Mouse (Mus musculus) c-Kit-positive CD71-positive TER-119-positive erythroid progenitor cells, embryonic 14.5 days (primary cell): ENCODE measurements around the gene Sptssa.

Source experiments
- DNase-seq: peaks from one replicate; pipeline ENCODE4 v3.0.0-alpha.2; 2013; ENCODE audit warnings: low spot score

The Sptssa gene

DNA sequence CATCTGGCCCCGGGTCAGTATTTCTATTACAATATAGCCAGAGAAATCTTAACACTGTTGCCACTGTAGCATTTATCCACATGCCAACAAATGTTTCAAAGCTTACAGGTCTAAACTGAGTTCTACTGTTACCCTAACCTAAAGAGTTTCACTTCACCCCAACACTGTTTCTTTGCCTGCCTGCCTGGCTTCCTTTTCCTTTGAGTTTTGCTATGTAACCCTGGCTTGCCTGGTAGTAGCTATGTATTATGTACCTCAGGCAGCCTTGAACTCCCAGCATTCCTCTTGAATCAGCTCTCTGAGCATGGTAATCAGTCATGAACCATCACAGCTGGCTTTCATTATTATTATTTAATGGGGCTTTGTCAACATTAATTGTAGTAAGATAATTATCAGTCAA is 1.6 kb downstream of the Sptssa start:
- DNase-seq, result no peak

DNA sequence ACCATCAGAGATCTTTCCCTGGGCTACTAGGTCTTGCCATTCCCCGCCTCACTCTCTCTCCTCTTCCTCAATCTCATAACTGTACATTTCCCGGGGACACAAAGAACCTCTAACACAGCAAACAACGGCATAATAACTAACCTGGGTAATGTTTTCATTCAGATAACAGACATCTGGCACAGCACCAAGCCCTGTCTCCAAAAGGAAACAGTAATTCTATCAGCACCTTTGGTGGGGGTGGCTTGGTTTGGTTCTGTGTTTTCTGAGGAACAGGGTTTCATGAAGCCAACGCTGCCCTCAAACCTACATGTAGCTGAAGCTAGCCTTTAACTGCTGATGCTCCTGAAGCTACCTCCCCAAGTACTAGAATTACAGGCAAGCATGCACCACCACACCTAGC is 2.2 kb downstream of the Sptssa start:
- DNase-seq, result peak; percentile 15

DNA sequence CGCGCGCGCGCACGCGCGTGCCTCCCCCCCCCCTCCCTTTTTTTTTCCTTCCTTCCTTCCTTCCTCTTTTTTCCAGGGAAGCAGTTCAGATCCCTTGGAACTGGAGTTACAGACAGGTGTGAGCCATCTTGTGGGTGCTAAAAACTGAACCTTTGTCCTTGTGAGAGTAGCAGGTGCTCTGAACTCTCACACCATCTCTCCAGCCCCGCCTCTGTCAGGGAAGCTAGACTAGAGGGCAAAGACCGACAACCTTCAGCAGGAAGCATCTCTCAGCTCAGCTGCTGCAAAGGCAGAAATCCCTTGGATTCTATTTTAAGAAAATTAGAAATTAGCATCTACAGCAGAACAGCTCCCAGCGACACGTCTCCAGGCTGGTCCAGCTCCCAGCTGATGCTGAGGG is 4.0 kb downstream of the Sptssa start:
- DNase-seq, result no peak

DNA sequence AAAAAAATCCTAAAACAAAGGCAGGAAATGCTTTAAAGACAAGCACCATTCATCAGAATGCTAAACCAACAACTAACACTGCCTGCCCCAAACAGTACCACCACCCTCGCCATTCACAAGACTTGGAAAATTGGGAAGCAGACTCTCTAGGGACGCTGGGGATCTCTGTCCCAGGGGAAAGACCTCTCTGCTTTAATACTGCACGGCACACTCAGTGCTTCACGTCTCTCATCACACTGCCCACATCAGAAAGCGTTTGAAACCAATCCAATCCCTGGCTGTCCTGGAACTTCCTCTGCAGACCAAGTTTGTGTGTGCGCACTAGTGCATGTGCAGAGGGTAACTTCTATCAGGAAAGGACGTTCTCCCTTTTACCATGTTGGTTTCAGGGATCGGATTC is 4.6 kb downstream of the Sptssa start:
- no peak for DNase-seq

DNA sequence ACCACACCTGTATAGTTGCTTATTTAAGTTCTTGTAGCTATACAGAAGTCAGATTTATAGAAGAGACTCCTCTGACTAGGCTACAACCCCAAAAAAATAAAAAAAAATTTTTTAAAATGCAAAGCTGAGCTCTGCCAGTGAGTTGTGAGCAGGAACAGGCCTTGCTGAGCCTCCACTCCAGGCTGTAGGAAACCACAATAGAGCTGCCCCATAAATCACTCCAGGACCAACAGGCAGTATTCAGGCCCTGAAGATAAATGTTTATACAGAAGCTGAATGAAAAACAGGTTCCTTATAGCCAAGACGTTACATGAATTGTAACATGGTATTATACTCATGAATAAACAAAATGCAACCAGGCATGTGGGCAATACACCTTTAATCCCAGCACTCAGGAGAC is 5.2 kb downstream of the Sptssa start:
- no peak for DNase-seq

DNA sequence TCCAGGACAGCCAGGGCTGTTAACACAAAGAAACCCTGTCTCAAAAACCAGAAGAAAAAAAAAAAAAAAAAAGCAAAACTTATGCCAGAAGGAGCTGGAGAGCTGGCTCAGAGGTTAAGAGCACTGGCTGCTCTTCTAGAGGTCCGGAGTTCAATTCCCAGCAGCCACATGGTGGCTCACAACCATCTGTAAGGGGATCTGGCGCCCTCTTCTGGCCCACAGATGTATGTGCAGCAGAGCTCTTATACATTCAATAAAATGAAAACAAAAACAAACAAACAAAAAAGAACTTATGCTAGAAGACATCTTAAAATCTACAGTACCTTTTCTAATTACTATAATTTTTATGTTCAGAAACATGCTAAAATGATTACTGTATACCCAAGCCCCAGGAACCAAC is 11.4 kb downstream of the Sptssa start:
- no peak for DNase-seq

DNA sequence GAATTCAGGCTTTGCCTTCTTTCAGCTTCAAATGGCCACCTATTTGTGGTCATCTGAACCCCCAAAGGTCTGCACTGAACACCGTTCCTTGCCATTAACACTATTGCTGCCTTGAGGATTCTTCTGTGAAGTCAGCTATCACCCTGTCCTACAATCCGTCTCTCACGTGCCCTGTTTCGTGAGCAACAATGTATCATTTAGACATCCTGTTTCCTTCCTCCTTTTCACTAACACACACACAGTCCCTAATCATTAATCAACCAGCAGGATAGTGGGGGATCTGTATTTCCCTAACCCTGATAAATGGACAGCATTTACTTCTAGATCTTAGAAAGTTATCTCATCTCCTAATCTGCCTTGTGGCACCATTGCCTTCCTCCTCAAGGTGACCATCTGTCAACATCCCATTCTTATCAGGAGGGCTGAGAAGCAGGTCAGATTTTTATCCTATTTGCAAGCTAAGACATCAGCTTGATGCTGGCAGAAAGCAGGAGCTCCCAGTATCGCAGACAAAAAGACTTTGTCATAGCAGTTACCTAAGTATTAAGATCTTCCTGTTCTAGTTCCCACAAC is 13.0 kb downstream of the Sptssa start:
- no peak for DNase-seq

DNA sequence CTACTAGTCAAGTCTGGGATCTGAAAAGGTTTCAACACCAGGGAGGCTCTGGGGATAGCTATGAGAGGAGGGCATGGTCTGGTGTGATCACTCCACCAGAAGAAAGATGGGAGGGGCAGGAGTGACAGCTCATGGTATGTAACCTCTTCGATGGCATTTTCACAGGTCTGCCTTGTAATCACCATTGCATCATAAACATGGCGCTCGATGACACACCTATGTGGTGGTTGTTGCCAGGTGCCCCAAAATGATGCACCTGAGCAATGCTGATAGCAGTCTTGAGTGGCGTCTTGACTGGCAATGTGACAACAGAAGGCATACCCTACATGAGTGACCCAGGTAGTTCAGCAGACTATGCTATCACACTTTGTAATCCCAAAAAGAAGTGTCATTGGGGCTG is 15.0 kb downstream of the Sptssa start:
- DNase-seq, result no peak

DNA sequence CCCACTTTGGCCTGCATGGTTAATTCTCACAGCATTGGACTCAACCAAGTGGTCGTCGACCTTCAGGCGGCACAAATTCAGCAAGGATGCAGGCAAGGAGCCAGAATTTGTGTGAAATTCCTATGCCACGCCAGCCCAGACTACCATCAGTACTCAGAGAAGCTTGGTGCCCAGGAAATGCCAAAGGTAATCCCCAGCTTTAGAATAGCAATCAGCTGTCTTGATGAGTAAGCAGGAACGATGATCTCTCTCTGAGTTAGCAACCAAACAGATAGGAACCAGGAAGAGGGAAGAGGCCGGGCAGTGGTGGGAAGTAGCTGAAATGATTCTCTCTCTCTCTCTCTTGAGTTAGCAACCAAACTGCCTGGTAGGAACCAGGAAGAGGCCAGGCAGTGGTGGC is 16.1 kb downstream of the Sptssa start:
- no peak for DNase-seq

DNA sequence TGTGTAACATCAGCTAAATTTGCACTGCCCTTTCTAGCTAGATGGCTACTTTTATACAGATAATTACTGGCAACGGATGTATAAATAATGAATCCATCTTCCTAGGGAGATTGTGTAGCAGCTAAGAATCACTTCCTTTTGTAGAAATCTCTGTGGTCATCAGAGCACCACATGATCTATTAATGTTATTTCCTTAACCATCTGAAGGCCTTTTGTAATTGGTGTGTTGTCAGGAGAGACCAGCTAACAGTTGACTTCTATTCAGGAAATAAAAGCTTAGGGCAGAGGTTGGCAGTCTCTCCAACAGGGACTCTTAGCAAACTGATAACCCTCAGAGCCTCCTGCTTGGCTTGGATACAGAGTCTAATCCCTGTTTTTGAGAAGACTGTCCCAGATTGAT is 19.3 kb downstream of the Sptssa start:
- no peak for DNase-seq

DNA sequence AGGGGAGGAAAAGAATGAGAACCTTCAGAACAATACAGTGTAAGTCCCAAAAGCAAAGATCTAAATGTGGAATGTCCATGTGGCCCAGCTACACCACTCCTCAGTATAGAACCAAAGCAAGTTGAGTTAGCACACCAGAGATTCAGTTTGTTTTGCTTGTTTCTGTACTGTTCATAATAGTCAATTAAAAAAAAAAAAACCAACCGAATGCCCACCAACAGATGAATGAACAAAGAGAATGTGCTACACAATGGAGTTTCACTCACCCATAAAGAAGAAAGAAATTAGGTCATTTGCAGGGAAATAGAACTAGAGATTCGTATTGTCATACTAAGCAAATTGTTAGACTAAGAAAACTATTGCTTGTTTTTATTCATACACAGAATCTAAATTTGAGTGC is 24.2 kb downstream of the Sptssa start:
- DNase-seq, result no peak

DNA sequence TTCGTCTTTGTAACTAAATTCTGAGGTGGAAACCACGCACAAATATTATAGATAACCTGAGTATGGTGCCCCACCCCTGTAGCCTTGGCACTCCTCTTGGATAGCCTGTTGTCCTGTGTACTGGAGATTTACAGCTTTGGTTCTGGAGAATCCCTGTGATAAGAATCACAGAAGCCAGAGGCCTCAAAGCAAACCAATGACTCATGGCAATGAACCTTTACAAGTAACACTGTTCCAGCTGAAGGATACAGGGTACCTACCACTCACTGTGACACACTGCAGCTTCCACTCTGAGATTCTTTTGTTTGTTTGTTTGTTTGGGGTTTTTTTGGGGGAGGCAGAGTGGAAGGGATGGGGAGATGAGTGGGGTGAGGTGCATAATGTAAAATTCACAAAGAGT is 34.4 kb downstream of the Sptssa start:
- no peak for DNase-seq

DNA sequence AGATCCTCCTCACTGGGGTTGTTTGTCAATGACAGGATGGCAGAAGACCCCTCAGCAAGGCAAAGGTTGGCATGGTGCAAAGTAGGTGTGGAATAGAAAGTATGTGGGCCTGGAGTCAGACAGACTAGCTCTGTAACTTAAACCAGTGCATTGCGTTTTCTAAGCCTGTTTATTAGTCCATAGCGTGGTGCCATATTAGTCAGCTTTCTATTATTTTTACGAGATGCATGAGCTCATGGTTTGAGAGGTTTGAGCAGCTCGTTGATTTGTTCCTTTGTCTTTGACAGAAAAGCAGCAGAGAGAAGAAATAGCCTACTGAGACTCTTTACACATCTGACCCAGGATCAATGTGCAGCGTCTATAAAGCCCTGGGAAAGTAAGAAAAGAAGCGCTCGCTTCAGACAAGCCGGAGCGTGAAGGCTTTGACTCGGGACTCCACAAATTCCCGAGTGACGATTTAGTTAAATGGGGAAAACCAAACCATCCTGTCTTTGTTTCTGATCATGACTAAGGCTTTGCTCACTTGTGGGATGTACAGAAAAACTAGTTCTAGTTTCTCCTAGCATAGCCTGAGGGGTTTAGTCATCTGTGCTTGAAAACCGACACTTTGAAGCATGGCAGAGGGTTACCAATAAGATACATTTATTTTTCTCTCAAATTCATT is 36.2 kb downstream of the Sptssa start:
- DNase-seq, result no peak

DNA sequence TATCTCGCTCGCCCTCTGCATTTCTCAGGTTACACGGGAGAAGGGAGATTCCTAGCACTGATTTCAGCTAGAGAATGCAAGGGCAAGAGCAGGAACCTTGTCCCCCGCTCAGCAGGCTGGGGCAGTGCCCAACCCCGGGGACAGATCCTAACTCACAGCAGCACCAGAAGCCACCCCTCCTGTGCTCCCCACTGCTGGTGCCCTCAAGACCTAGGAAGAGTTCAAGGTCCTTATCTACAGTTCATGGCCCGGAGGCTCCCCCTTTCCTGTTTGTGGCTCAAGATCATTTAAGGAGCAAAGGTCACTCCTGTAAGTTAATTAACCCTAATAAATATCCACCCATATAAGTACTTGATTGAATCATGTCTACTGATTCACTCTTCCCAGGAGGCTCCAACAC is 47.4 kb downstream of the Sptssa start:
- no peak for DNase-seq

DNA sequence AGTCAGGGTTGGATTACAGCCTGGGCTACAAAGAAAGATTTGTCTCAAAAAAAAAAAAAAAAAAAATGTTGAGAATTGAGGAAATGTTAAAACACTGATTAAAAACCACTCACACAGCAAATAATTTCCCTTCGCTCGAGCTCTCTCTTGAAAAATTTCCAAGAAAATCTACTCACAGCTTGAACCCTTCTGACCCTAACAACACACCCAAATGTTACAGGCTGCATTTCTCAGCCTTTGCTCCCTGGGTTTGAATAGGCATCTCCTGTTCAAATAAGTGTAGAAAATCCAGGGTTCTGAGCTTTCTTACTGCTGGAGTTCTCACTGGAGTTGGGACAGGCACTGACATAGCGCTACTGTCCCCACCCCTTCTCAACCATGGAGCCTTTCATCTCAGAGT is 51.2 kb downstream of the Sptssa start:
- no peak for DNase-seq

DNA sequence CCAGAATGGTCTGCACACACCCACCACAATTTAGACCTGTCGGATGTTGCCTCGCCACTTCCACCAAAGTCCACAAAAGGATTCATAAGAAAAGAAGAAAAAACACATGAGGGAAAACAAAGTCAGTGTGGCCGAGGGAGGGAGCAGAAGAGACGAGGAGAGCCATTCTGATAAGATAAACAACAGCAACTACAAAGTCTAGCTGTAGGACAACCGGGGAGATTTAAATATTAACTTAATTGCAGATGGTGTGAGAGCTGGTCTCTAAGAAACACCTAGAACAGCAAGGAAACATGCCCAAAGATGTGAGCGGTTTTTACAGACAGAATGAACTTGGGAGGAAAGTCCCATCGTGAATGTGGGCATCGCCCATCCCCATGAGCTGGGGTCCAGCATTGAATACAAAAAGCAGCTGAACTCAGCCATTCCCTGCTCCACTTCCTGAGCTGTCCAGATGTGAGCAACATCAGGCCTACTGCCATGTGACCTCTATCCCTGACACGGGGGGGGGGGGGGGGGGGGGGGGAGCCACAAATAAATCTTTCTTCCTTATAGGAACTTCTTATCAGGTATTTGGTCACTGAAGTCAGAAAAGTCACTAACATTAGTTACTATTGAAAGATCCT is 52.7 kb downstream of the Sptssa start:
- DNase-seq, result no peak

DNA sequence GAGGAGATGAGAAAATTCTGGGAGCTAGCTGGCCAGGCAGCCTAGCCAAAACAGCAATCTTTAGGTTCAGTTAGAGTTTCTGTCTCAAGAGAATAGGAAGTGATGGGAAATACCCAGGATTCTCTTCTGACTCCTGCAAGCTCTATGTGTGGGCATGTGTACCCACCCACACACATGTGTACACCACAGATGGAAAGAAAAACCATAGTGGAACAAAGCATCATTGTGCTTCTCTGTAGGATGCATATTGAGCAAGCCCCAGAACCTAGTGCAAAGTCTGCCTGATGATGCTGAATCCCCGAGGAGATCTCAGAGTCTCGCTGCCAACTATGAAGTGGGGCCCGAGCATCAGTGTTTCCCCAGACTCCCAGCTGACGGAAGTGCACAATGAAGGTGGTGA is 55.9 kb downstream of the Sptssa start:
- no peak for DNase-seq

DNA sequence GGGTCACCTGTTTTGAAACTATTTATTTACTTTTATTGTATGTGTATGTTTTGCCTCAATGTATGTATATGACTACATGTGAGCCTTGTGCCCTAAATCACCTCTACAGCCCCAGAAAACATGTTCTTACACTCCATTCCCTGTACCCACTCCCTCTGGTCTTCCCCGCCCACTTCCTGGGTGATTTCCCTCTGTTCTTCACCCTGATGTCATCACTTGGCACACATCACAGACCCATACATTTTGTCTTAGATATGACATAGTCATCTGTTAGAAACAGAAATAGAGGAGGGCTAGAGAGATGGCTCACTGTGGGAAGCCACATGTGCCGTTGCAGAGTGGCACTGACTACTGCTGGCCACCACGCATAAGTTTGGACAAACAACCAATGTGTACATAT is 58.0 kb downstream of the Sptssa start:
- DNase-seq, result no peak

DNA sequence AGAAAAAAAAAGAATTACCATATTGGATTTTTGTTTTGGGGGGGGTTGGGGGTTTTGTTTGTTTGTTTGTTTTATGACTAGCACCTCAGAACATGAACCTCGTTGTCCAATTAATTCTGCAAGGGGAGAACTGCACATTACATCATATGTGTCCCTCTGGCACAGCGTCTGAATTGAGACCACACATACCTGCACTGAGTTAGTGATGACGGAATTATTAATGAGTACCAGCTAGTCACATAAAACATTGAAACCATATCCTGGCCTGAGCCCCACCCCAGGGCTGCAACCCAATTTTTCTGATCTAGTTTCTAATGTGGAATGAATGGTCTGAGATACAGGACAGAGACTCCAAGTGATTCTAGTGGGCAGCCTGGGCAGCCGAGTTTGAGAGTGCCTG is 59.7 kb downstream of the Sptssa start:
- no peak for DNase-seq
